Mouse (Mus musculus) heart, postnatal 10 days (tissue): ENCODE data around the gene Fnip2. TPM values are rescaled to one million over a fixed set of nuclear protein-coding genes. Genes with fewer than 3 reads are reported as not detected.

Source experiments
- DNase-seq, 2 experiments: peaks; one replicate each; pipeline ENCODE4 v3.0.0; 2021
- intact Hi-C: fragments of 180-260 bp; cut with DNase I; formaldehyde crosslinking; loops from one replicate; pipeline ENCODE4 v1.15.1; 2025
- total RNA-seq, 2 experiments: library from RNA; stranded (reverse); gene quantifications; 2 replicates each; pipeline ENCODE4 v1.2.3; 2021

The Fnip2 gene
- total RNA-seq, 2 experiments from 2014 or later = 15.3 to 19.0 TPM

DNA sequence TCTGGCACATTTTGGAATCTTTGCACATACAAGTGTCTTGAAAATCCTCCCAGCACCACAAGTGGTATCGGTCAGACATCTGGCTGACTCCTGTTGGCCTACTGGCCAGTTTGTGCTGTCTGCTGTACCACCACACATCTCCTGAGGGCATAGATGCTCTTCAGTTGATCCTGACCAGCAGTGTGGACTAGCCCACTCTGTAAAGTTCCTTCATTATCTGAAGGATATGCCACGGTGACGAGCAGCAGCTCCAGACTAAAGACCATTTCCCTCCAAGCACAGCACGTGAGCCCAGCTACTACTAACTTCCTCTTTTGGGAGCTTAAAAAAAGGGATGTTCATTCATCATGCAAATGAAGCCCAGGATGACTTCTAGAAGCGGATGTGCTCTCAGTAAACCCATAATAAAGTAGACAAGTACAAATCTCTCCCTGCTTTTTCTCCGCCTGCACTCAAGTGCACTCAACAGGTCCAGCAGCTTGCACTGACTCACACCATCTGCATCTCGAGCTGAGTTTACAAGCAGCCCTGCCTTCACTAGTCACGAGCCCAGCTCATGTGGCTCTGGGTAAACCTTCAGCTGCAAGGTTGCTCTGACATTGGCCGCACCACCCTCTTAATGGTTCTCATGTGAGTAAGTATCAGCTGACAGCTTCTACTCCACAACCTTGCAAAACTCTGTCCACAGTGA is 35.9 kb downstream of the Fnip2 start:
- peak; percentile 54 to 69 for DNase-seq
- intact Hi-C loops = no loop called here

DNA sequence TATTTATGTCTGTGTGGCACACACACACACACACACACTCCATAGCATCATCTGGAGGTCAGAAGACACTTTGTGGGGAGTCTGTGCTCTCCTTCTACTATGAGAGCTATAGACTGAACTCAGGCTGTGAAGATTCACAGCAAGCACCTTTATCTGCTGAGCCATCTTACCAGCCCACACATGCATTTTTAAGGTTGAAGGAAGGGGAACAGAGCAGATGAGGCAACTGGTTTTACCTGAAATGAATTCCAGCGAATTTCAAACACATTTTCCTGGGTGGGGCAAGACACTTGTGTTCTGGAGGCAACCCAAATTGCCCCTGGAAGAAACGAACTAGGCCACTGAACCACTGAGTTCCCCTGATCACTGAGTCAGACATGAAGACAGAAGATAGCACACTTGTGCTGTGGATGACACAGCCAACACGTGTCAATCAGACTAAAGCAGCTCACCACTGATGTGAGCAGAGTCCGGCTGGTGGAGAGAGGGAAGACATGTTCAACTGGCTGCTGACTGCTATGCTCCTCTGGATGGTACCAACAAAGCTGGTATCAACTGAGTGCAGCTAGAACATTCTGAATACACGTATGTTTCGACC is 38.0 kb downstream of the Fnip2 start:
- intact Hi-C loops = no loop called here
- DNase-seq = no peak

DNA sequence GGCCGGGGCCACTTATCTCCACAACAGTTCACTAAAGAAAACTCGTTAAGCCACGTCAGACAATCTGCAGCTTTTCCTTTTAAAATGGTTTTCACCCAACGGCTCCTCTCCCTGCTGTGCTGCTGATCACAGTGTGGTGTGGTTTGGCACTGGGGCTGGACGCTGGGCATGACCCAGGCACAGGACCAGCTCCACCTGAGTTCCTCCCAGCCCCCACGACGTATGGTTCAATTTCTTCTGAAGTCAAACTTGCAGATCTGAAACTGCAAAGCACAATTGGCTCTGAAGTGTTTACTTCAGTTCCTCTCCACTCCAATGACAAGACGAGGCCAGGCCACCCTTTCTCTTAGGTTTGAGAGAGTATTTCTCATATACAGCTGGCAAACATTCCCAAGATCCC is 39.1 kb downstream of the Fnip2 start:
- no peak for DNase-seq
- intact Hi-C loops = no loop called here

DNA sequence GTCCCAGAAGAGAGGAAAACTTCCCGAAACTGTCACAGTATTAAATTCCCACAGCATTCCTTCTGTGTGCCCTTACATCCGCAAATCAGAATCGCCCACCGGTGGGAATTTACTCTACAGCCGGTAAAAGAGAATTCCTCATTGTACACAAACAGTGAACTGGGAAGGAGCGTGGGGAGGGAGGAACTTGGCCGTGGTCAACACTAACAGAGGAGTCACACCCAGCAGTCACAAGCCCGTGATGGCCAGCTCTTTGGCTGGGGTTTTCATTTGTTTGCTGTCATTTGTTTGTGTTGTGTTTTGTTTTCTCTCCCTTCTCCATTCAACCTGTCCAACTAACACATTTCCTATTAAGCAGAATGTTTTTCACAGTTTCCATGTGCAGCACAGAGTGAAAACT is 39.7 kb downstream of the Fnip2 start:
- intact Hi-C loops = no loop called here
- DNase-seq = peak; percentile 49 to 50

DNA sequence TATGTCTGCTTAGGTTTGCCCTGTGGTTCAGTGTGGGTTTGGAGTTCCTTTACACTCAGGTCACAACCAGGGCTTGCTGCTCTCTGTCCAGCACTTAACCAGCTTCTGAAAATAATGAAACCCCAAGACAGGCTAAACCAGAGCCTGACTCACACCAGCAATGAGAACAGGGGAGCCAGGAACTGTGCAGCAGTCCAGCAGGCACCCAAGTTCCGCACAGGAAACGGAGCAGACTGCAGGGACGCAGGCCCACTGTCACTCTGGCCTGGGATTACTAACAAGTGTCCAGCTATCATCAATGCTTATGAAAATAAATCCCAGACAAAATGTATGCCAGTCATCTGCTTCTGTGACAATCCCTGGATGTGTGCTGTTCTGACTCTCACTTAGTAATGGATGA is 40.1 kb downstream of the Fnip2 start:
- no peak for DNase-seq
- intact Hi-C loops = no loop called here

DNA sequence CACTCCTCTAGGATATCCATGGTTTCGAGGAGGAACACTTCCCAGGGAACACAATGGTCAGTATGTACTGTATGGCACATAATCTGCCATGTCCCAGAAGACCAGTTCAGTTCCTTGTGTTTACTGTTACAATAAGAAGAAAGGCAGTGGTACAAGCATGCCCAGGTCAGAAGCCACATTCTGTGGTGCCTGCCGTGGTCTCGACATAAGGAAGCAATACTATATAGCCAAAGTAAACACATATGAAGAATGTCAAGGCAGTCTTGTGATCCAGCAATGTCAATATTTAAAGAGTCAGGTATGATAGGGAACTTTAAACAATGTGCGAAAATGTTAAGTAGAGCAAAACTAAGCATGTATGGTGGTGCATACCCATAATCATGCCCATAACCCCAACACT is 44.2 kb downstream of the Fnip2 start:
- intact Hi-C loops = no loop called here

DNA sequence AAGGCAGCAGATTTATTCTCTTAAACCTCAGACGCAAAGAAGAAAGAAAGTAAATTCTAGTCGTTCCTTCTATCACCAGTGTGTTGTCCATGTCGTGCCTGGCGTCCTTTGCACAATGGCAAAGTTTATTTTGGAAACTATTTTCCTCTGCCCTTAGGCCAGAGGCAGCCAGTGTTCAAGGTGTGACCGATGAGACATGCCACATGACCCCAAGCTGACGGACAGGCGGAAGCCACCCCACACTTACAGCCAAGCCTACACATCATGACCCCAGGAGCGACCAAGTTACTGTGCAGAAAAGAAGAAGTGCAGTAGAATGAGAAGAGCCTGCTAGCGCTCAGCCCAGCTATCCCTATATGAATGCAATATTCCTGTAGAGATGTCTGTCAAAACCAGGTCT is 47.7 kb downstream of the Fnip2 start:
- intact Hi-C loops = loop anchor here (2.0 to 5.0 kb wide), 2 partner anchors 47 to 67 kb away; partner anchors contain the start of gene Fnip2
- peak in 1 of 2 experiments; percentile 20 for DNase-seq

More for the DNA sequence above, 44.2 kb downstream of the Fnip2 start:
- no peak for DNase-seq

DNA sequence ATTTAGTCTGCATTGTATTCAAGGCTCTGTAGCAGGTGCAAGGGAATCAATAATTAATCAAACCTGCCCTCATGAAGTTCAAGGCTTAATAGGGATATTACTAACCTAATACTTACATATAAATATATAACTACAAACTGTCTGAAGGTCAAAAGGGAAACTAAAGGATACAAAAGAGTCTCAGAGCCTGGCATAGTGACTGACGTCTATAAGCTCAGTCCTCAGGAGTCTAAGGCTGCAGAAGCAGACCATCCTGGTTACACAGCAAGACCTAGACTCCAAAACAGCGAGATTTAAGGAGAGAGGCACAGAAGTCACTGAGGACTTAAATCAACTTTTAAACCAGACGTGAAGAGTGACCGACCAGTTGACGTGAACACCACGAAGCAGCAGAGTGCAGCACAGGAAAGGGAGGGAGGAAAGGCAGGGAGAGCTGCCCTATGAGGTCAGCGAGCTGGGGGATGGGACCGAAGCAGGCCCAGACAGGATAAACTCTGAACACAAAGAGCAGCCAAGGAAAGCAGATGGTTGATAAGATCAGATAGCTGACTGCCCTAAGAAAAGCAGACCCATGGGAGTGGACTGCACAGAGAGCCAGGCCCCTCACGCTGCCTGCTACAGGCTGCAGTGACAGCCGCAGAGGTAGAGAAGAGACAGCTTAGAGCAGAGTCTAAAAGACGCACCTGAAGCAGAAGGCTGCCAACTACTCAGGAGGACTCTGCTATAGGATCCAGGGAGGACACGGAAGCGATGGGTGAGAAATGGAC is 48.7 kb downstream of the Fnip2 start:
- intact Hi-C loops = loop anchor here (2.0 to 5.0 kb wide), 2 partner anchors 48 to 68 kb away; partner anchors contain the start of gene Fnip2
- DNase-seq = peak; percentile 66 to 73

DNA sequence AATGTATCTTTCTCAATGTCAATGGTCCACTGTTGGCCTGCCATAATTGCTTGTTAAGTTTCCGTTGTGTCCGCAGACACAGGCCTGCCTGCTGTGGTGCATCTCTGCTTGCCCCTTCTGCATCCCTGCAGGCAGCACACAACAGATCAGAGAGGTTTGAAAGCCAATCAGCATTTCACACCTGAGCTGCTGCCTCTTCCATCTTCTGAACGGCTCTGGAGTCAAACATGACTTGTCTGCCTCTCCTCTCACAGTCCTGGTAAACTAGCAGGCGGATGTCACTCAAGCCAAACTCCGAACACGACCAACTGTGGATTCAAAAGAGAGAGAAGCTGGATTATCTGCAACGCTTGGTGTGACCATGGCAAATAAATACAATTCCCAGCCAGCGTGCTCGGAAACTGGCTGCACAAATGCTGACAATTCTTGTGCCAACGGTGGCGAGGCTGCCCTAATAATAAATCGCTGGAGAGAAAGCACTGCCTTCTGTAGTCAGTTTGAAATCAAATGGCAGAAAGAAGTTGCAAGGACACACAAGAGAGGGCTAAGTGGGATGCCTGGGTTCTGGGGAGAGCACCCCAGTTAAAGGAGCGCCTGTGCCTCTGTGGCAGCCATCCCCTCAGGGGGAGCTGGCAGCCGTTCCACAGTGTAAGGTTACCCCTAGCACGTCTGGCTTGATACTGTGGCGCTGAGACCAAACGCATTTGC is 49.6 kb downstream of the Fnip2 start:
- intact Hi-C loops = loop anchor here (2.0 to 5.0 kb wide), 2 partner anchors 49 to 69 kb away; partner anchors contain the start of gene Fnip2
- peak in 1 of 2 experiments; percentile 47 for DNase-seq

DNA sequence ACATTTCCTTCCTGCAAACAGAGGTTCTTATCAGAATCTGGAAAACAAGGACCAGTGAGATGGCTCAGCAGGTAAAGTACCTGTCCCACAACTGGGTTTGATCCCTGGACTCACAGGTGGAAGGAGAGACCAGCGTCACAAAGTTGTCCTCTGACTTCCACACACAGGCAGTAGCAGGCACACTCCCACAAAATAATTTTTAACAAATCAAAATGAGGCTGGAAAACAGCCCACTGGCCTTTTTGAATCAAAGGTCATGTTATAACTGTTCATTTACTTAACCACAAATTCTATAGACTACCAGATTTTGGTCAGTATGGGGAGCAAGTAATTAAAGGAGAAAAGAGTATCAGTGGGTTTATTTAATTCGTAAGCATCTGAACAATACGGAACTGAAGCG is 50.6 kb downstream of the Fnip2 start:
- intact Hi-C loops = loop anchor here (5.0 kb wide), 1 partner anchor 70 kb away; no protein-coding TSS in a partner anchor
- no peak for DNase-seq

DNA sequence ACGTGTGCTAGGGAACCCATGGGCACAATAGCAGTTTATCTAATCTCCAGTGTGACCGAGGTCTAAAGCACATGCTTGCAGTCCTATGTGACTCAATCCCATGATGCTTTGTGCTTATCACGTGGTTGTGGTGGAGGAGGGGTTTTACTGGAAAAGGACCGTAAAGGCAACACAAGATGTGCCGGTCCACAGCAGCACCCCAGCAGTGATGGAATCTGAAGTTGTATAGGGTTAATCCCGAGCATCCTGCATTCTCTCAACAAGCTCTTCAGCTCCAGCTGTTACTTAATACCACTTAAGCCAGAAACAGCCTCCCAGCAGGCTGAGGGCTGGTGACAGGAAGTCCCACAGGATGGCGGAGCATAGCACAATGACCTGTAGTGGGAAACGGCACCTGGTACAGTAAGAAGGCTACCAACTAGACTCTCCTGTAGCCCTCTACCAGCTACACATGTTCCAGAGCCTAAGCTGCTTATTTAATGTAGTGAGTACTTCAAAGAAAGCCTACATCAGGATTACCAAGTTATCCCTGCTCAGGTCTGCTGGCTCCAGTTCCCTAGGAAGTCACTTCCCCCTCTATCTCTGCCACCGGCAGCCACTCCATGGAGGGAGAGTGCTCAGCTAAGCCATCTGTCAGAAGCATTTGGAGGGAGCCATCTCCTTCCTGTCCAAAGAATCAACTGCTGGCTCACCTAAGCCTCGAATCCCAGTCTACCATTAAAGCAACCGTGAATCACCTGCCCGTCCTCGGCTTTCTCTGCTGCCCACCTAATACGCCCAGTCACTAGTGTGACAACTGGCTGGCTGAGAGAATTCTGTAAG is 51.3 kb downstream of the Fnip2 start:
- DNase-seq = peak; percentile 55 to 61
- intact Hi-C loops = loop anchor here (5.0 kb wide), 1 partner anchor 71 kb away; no protein-coding TSS in a partner anchor

DNA sequence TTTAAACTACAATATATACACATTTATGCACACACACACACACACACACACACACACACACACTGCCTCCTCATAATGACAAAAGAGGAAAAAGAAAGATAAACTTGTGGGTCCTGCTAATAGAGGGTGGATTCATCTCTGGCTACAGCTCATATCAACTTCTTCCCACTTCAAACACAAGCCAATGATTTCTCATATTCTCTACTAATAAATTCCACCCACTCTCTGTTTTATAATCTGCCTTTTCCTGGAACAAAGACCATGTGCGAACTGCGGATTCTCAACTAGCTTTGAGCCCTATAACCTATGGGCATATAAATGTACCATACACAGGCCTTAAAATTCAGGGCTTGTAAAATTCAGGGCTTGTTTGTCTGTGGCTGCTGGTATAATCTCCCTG is 53.3 kb downstream of the Fnip2 start:
- intact Hi-C loops = no loop called here
- no peak for DNase-seq

DNA sequence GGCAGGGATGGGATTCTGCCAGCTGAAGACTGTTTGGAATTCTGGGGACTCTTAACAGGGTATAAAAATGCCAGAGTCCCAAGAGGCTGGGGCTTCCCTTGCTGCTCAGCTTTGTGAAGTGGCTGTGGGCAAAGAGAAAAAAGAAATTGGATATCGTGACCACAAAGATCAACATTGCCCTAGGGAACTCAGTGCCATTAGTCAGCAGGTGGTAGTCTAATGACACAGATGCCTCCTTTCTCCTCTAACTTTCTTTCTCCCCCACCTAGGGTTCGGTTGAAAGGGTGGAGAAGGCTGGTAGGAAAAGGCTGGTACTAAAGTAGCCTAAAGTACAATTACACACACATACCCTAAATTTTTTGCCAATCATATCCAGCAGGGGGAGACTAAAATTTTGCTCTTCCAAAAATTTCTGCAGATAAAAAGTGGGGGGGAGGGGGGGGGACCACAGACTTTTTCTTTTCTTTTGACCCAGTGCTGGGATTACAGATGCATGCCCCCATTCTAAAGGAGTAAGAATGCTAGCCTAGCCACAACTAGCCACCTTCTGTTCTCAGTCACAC is 66.3 kb downstream of the Fnip2 start:
- DNase-seq = peak in 1 of 2 experiments; percentile 12
- intact Hi-C loops = loop anchor here (2.0 kb wide), 1 partner anchor 86 kb away; no protein-coding TSS in a partner anchor

DNA sequence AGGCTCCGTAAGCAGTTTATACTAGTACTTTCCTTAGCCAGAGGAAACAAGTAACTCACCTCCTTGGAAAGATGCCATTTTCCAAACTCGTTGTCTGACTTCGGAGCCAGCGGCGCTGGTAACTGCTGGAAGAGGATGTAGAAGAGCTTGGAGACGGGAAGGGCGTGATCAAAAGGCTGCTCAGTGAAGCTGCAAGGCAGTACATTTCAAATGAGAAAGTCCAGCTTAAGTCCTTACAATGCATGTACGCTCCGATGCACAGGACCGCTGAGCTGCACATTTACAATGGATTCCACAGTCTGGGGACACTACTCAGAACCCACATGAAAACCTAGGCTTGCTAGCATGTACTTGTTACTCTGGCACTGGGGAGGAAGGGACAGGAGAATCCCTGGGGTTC is 67.3 kb downstream of the Fnip2 start:
- peak; percentile 32 to 45 for DNase-seq
- intact Hi-C loops = loop anchor here (2.0 kb wide), 1 partner anchor 87 kb away; no protein-coding TSS in a partner anchor

DNA sequence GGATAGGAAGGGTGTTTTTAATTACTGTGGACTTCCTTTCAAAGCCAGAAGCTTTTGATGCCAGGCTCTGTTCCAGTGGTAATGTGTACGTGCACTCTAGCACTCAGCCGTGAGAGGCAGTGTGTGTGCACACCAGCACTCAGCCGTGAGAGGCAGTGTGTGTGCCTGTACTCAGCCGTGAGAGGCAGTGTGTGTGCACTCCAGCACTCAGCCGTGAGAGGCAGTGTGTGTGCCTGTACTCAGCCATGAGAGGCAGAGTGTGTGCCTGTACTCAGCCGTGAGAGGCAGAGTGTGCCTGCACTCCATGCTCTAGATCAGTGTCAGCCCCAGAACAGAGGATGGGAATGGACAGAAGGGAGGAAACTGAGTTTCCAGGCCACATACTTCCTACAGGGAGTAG is 70.9 kb downstream of the Fnip2 start:
- intact Hi-C loops = loop anchor here (5.0 kb wide), 3 partner anchors 274 to 534 kb away; no protein-coding TSS in a partner anchor
- no peak for DNase-seq

DNA sequence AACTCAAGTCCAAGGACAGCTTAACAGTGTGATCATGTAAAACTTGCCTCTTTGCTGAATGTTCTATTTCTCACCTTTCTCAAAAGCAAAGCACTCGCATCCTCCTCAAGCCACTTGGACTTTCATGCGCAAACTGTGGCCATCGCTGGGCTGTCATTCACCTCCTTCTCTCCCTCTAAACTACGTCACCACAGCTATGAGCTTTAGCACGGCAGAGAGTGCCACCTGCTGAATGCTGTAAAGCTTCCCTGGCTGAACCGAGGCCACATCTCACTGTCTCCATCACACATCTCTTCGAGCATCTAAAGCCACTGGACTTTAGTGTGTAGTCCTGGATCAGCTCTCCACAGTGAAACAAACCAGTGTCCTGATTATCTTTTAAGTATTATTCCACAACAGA is 72.4 kb downstream of the Fnip2 start:
- intact Hi-C loops = loop anchor here (5.0 kb wide), 3 partner anchors 273 to 533 kb away; no protein-coding TSS in a partner anchor
- peak; percentile 27 to 45 for DNase-seq

DNA sequence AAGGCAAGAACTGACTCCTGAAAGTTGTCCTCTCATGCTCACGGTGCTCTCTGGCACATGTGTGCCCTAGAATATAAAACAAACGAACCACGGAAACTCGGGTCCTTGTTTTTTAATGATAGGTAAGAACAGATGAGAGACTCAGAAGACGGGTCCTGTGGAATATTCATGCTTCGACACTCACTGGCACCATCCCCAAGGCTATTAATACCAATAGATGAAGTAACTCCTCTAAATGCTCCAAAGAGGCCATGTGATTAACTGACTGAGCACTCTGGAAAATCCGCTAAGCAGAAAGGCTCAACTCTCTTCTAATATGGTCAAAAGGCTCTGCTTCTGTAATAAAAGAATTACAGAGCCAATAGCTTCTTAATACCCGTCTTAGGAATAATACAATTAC is 73.6 kb downstream of the Fnip2 start:
- intact Hi-C loops = loop anchor here (5.0 kb wide), 1 partner anchor 207 kb away; the partner anchor contains the start of gene Rapgef2
- DNase-seq = peak in 1 of 2 experiments; percentile 38

DNA sequence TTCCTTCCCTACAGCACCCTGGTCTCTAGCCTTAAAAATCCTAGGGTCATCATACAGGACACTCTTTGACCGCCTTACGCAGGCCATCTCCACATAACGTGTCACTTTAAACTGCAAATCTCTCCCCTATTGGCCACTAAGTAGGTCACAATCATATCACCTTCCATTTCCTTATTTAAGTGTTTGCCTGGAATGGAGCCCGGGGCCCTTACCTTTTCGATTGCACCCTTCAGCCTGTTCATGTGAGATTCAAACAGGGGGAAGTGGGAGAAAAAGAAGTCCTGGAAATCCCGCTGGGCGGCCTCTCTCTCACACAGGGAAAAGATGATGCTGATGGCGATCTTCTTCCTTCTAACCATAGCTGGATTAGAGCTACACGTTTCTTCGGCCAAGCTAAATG is 74.5 kb downstream of the Fnip2 start:
- intact Hi-C loops = loop anchor here (5.0 kb wide), 1 partner anchor 206 kb away; the partner anchor contains the start of gene Rapgef2
- no peak for DNase-seq

DNA sequence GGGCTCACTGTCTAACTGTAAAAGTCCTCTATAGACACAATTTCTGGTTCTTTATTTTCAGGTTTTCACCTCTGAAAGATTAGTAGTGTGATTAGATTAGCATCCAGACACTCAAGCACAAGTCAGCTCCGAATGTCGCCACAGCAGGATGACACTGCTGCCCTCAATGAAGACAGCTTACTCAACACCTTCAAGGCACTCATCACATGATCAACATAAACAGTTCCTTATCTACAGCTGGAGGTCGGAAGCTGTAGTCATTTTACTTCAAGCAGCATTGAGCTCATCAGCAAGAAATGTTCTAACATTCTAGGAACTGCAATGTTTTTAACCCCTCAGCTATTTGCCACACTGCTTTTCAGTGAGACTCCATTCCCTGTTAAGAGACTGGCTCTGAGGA is 76.0 kb downstream of the Fnip2 start:
- no peak for DNase-seq
- intact Hi-C loops = loop anchor here (5.0 kb wide), 1 partner anchor 204 kb away; the partner anchor contains the start of gene Rapgef2
